Mouse (Mus musculus) heart, embryonic 11.5 days (tissue): ENCODE results near the gene Gucy2c. TPM values are rescaled to one million over a fixed set of nuclear protein-coding genes. Genes with fewer than 3 reads are reported as not detected.

Experiments
- ATAC-seq: fragments of 200-750 bp; cut with Nextera tagmentation; replicated peaks from 2 replicates; pipeline ENCODE4 v1.8.0; 2017; ENCODE audit warnings: moderate library complexity; ENCODE audit not compliant: insufficient number of reproducible peaks, low FRiP score, low TSS enrichment
- H3K27ac ChIP-seq: fragments of 300-500 bp; sonication (generic); 2 replicates; pipeline ENCODE4 v1.5.1; 2014; ENCODE audit warnings: mild to moderate bottlenecking, low read depth, low read length
- H3K27me3 ChIP-seq: fragments of 300-500 bp; sonication (generic); 2 replicates; pipeline ENCODE4 v1.6.1; 2014; ENCODE audit warnings: mild to moderate bottlenecking, low read length, mixed read lengths; ENCODE audit not compliant: control insufficient read depth, insufficient read depth
- H3K36me3 ChIP-seq: fragments of 300-500 bp; sonication (generic); 2 replicates; pipeline ENCODE4 v1.6.1; 2014; ENCODE audit warnings: mild to moderate bottlenecking, low read length, moderate library complexity, mixed read lengths; ENCODE audit not compliant: control insufficient read depth, insufficient read depth
- H3K4me1 ChIP-seq: fragments of 300-500 bp; sonication (generic); 2 replicates; pipeline ENCODE4 v1.6.1; 2014; ENCODE audit warnings: low read length; ENCODE audit not compliant: control insufficient read depth, insufficient read depth
- H3K4me2 ChIP-seq: fragments of 300-500 bp; sonication (generic); 2 replicates; pipeline ENCODE4 v1.6.1; 2014; ENCODE audit warnings: mild to moderate bottlenecking, moderate library complexity
- H3K4me3 ChIP-seq: fragments of 300-500 bp; sonication (generic); 2 replicates; pipeline ENCODE4 v1.5.1; 2014; ENCODE audit warnings: low read depth, low read length
- H3K9ac ChIP-seq: fragments of 300-500 bp; sonication (generic); 2 replicates; pipeline ENCODE4 v1.6.1; 2014; ENCODE audit warnings: mild to moderate bottlenecking, low read depth, low read length, moderate library complexity
- H3K9me3 ChIP-seq: fragments of 300-500 bp; sonication (generic); replicated peaks from 2 replicates; pipeline ENCODE4 v1.6.1; 2016; ENCODE audit warnings: low read length; ENCODE audit not compliant: control insufficient read depth
- WGBS: fragments of 180-500 bp; shearing (Covaris S2); extraction: QIAGEN DNeasy Blood & Tissue Kit; methylation state at CpG from one replicate; pipeline ENCODE4 v1.1.7; 2014; ENCODE audit not compliant: insufficient replicate concordance; 5-methylcytosine and 5-hydroxymethylcytosine counted together
- polyA plus RNA-seq: library from polyadenylated mRNA; unstranded; fragments of >200 nt; fragmentation: Nextera tagmentation; extraction: Ambion mirVana; gene quantifications from 2 replicates; pipeline ENCODE4 v1.2.1, GENCODE M21; 2014

Gucy2c gene
- polyA plus RNA-seq: 0.11 TPM in 1 of 2 replicates, not detected in the other

DNA sequence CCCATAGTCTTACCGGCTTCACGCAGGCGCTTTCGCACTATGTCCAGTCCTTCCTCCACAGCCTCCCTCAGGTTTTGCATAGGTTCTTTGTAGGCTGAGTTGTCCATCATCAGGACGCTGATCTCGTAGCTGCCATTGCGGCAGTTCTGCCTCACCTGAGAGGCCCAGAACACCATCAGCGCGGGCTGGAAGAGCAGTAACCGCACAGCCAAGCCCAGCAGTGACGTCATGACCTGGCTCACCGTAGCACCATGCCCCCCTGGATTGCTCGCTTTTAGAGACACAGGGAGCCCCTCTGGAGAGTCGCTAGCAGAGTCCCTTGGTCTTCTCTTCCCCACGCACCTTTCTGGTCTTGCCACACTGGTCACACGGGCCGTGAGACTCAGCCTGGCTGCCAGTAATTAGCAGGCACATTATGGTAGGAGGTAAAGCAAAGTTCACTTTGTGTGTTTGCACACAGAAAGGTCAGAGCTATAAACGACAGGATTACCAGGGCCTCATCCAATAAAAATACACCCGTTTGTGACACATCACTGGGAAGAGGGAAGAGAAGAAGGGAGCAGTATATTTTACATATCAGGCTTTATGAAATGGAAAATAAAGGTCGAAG lies at the start of gene Gucy2c:
Gene Gucy2c (minus strand): TSS at position 389 of the 610 bp plus-strand sequence.
- Histone ChIP-seq H3K36me3 (no peaks in the 10 kb centered on the region), H3K4me1 (no peaks in the 10 kb centered on the region), H3K9me3 (no peaks in the 10 kb centered on the region), H3K27me3 (peaks cover 3% of the 10 kb centered on the region; the same call in 1 of the 2 replicates), H3K27ac (no peak within 1 kb of the TSS), H3K9ac (no peak within 1 kb of the TSS), H3K4me2 (no peak within 1 kb of the TSS), H3K4me3 (no peak within 1 kb of the TSS)
- WGBS: 78% methylated on average over 20 of the region's 20 CpGs
- no peak for ATAC-seq

DNA sequence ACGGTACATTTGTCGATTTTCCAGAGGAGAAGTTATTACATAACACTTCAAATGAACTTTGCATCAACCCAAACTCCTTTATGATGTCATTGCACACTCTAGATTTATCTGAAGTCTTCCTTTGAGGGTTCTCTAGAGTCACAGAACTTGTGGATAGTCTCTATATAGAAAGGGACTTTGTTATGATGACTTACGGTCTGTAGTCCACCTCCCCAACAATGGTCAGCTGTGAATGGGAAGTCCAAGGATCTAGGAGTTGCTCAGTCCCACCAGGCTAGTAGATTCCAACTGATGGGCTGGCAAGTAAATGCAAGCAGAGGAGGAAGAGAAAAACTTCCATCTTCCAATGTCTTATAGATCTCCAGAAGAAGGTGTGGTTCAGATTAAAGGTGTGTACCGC lies 47.1 kb upstream of the Gucy2c start:
- H3K9ac ChIP-seq: peak overlapping the region; percentile 79
- peaks cover 6% of the 10 kb centered on the region for H3K4me1 ChIP-seq
- no peaks in the 10 kb centered on the region for H3K9me3 ChIP-seq
- peaks cover 11% of the 10 kb centered on the region for H3K36me3 ChIP-seq
- no peaks in the 10 kb centered on the region for H3K27me3 ChIP-seq
- 33% methylated on average over 4 of the region's 4 CpGs for WGBS
- H3K27ac ChIP-seq: peak overlapping the region; percentile 69
- H3K4me3 ChIP-seq: peak overlapping the region; percentile 100
- peak overlapping the region; percentile 65 for H3K4me2 ChIP-seq
- ATAC-seq: no peak

DNA sequence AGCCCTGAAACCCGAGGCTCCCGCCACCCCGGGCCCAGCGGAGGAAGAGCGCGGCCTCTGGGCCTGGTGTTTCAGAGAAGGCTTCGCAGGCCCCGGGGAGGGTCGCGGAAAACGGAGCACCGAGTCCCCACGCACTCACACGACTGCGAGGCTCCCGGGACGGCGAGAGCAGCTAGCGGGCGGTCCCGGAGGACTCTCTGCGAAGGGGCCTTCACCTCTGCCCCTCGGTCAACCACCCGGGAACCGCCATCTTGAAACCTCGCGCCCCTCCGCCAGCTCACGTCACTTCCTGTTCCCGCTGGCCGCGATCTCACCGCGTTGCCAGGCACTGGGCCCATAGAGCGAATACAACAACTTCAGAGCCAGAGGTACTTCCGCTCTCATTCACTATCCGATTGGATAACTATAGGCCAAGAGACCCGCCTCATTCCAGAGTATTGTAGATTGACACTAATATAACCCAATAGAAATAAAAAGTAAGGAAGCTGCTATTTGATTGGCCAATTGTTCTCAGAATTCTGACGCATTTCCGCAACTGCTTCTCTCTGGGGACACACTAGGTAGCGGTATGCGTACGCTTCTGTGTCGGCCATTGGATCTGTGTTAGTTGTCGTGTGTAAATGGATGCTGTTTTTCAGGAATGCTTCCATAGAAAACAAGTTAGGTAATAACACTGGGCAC lies 46.5 kb upstream of the Gucy2c start, which contains the start of gene Wbp11:
Gene Wbp11 (minus strand): TSS at position 353 of the 681 bp plus-strand sequence.
- H3K4me1 ChIP-seq: peaks cover 6% of the 10 kb centered on the region

DNA sequence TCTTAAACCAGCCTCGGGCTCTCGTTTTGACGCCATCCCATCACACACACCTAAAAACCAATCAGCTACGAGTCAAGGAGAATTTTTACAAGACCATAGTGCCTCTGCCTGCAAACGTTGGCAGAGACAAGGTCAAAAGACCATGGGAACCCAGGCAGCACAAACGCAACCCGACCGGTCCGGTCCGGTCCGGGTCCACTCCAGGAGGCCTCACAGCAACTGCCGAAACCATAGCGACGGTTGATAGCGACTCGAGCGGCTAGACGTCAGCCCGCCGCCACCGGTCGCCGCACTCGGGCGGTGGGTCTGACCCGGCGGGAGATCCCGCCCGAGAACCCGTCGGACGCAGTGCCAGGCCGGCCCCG lies 45.9 kb upstream of the Gucy2c start, which contains the start of gene BC049715:
Gene BC049715 (plus strand): TSS at position 111 of the 365 bp plus-strand sequence.
- Histone ChIP-seq H3K4me2 (peak within 1 kb of the TSS; percentile 88), H3K9ac (peak within 1 kb of the TSS; percentile 93), H3K36me3 (peaks cover 18% of the 10 kb centered on the region), H3K9me3 (no peaks in the 10 kb centered on the region), H3K4me3 (peak within 1 kb of the TSS; percentile 100), H3K4me1 (peaks cover 6% of the 10 kb centered on the region), H3K27ac (peak within 1 kb of the TSS; percentile 85), H3K27me3 (no peaks in the 10 kb centered on the region)
- peak; percentile 28; the same call in 1 of the 2 replicates for ATAC-seq
- WGBS: under 1% methylated on average over 34 of the region's 34 CpGs

More for the DNA sequence above, 46.5 kb upstream of the Gucy2c start, which contains the start of gene Wbp11:
- Histone ChIP-seq H3K4me2 (peak within 1 kb of the TSS; percentile 88), H3K4me3 (peak within 1 kb of the TSS; percentile 100), H3K36me3 (peaks cover 13% of the 10 kb centered on the region), H3K9ac (peak within 1 kb of the TSS; percentile 93), H3K9me3 (no peaks in the 10 kb centered on the region), H3K27ac (peak within 1 kb of the TSS; percentile 85), H3K27me3 (no peaks in the 10 kb centered on the region)
- ATAC-seq: peak; percentile 100
- WGBS: under 1% methylated on average over 45 of the region's 45 CpGs

DNA sequence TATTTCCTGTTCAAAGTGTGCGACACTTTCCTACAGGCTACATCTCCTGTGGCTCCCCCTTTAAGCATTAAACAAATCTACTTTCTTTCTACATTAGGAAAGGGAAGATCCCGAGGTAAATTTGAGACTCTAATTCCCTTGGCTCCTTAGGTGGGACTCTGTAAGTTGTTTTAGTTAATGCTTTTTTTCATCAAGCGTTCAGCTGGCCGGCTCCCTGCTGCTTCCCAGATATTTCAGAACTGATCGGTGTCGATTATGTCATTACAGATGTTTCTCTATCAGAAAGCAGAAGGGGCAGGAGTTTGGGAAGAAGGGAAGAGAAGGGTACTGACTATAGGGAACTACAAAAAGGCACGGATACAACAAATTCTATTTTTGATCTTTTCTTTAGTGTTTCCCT lies 45.6 kb upstream of the Gucy2c start:
- no peak for ATAC-seq
- H3K27ac ChIP-seq: peak overlapping the region; percentile 85
- H3K9ac ChIP-seq: peak overlapping the region; percentile 93
- H3K4me2 ChIP-seq: peak overlapping the region; percentile 88
- peaks cover 20% of the 10 kb centered on the region for H3K36me3 ChIP-seq
- H3K4me1 ChIP-seq: peaks cover 6% of the 10 kb centered on the region
- peak overlapping the region; percentile 100 for H3K4me3 ChIP-seq
- H3K27me3 ChIP-seq: no peaks in the 10 kb centered on the region
- no peaks in the 10 kb centered on the region for H3K9me3 ChIP-seq
- 13% methylated on average over 7 of the region's 7 CpGs for WGBS

DNA sequence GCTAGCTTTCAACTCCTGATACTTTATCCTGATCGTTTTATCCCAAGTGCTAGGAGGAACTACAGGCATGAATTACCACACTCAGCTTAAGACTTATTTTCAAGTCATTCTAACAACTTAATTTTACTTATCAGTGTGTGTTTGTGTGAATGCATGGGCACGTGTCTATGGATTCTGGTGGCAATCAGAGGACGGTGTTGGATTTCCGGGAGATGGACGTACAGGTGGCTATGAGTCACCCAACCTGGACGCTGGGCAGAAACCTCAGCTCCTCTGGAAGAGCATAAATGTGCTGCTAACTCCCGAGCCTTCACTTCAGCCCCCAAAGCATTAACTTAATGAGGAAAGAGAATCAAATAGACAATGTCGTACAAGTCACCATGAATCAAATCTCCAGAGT lies 43.4 kb upstream of the Gucy2c start:
- Histone ChIP-seq H3K4me2 (no peak overlapping the region), H3K9ac (no peak overlapping the region), H3K4me1 (peaks cover 8% of the 10 kb centered on the region), H3K36me3 (peaks cover 39% of the 10 kb centered on the region), H3K9me3 (no peaks in the 10 kb centered on the region), H3K4me3 (no peak overlapping the region), H3K27me3 (no peaks in the 10 kb centered on the region), H3K27ac (no peak overlapping the region)
- ATAC-seq: no peak
- WGBS: 93% methylated on average over 8 of the region's 8 CpGs

DNA sequence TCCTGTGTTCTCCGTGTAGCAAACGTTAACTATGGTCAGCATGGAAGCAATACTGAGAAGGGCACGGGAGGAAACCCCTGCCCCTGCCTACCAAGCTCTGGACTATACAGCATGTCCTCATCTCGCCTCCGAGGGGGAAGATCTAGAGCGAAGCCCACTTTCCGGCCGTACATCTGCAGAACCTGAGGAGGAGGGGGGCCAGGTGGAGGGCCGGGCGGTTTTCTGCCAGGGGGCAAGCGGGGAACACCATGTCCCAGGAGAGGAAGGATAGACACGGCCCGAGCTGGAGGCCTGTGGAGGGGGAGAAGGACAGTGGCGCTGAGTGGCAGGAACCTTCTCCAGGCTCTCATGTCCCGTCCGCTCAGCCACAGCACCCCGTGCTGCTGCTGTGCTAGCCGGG lies 39.5 kb upstream of the Gucy2c start:
- H3K27me3 ChIP-seq: no peaks in the 10 kb centered on the region
- no peaks in the 10 kb centered on the region for H3K9me3 ChIP-seq
- no peak overlapping the region for H3K4me3 ChIP-seq
- H3K36me3 ChIP-seq: peaks cover 65% of the 10 kb centered on the region
- peak; percentile 26; the same call in 1 of the 2 replicates for ATAC-seq
- no peak overlapping the region for H3K9ac ChIP-seq
- whole genome bisulfite sequencing: 92% methylated on average over 18 of the region's 18 CpGs
- H3K4me1 ChIP-seq: peaks cover 2% of the 10 kb centered on the region; the same call in 1 of the 2 replicates
- no peak overlapping the region for H3K27ac ChIP-seq
- H3K4me2 ChIP-seq: no peak overlapping the region

DNA sequence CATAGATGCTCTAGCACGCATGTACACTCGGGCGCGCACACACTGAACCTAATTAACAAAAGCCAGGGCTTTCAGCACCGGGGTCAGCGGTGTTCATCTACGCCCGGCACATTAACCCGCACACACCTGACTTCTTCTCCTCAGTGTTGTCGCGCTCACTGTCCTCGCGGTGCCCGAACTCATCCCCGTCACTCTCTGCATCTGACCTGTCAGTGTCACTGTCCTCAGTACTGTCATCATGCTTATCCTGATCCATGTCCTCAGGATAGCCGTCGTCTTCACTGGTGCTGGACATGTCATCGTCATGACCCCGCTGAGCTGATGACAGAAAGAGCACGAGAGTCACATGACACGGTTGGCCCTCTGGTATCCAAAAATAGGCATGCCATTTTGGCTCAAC lies 38.8 kb upstream of the Gucy2c start:
- H3K27ac ChIP-seq: no peak overlapping the region
- H3K9ac ChIP-seq: no peak overlapping the region
- H3K4me2 ChIP-seq: no peak overlapping the region
- 79% methylated on average over 21 of the region's 21 CpGs for WGBS
- no peak overlapping the region for H3K4me3 ChIP-seq
- no peaks in the 10 kb centered on the region for H3K9me3 ChIP-seq
- H3K27me3 ChIP-seq: no peaks in the 10 kb centered on the region
- ATAC-seq: no peak
- peaks cover 69% of the 10 kb centered on the region for H3K36me3 ChIP-seq
- peaks cover 2% of the 10 kb centered on the region; the same call in 1 of the 2 replicates for H3K4me1 ChIP-seq
